Mouse (Mus musculus): ENCODE data around the gene Depdc7.

- TF ChIP-seq CTCF (IDR thresholded peaks at IDR 0.05; ENCODE audit: low read depth): no peak
- TF ChIP-seq EP300 (IDR thresholded peaks at IDR 0.05; ENCODE audit: low read depth): no peak
Observed at GRCm38 (mm10) chr2:104699659-104700058, 43.0 kb downstream of the Depdc7 start.
